Mouse (Mus musculus): Measurements from ENCODE around the gene 1700080E11Rik. TPM values are rescaled to one million over a fixed set of nuclear protein-coding genes. Genes with fewer than 3 reads are reported as not detected.

The 1700080E11Rik gene
- polyA plus RNA-seq (2015; fragmentation: Nextera tagmentation; extraction: Ambion mirVana): not detected in 2 replicates

GRCm38 (mm10) chr9:105144992-105145391, at the start of gene 1700080E11Rik:
Gene 1700080E11Rik, minus strand, starts transcription at chr9:105145092.

GRCm38 (mm10) chr9:105131253-105132001, 13.5 kb downstream of the 1700080E11Rik start, which contains the start of gene Nudt16:
Gene Nudt16, minus strand, starts transcription at chr9:105131824.

Other genes starting within 250 kb of the 1700080E11Rik start
- 89.8 and 101 TPM in 2 replicates for gene Mrpl3, start 91.9 kb downstream of the 1700080E11Rik start, polyA plus RNA-seq (2015; fragmentation: Nextera tagmentation; extraction: Ambion mirVana)
- 13.1 and 13.7 TPM in 2 replicates for gene Nudt16, start 13.3 kb downstream of the 1700080E11Rik start, polyA plus RNA-seq (2015; fragmentation: Nextera tagmentation; extraction: Ambion mirVana)

Data from skeletal muscle tissue, postnatal 0 days (tissue).